Mouse (Mus musculus): Measurements from ENCODE around the gene Coro2a. TPM values are rescaled to one million over a fixed set of nuclear protein-coding genes. Genes with fewer than 3 reads are reported as not detected.
"Not testable (repeated sequence)": the region's sequence is repeated elsewhere in the genome, so short reads cannot be mapped to it uniquely, and the experiment has no call there.

The Coro2a gene
- polyA plus RNA-seq, 1 experiment from 2014 or later, result 6.8 TPM

DNA sequence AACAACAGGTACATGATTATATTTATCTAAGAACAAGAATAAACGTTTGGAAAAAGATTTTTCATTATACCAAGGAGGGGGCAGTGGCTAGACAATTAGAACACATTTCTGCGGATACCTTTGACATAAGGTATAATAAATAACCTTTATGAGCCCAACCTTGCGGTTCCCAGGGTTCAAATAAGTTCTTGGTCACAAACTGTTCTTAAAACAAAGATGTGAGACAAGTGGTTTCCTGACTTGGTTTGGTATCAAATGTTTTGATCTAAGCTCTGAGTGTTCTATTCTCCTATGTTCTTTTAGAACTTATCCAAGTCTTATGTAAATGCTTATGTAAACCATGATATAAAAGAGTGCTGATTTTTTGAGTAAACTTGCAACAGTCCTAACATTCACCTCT is 17.5 kb downstream of the Coro2a start:
- 12% methylated on average over 3 of the region's 3 CpGs for WGBS
- H3K36me3 ChIP-seq (ENCODE audit: control insufficient read depth, insufficient read depth, low read length); H3K4me1 ChIP-seq (ENCODE audit: control insufficient read depth, insufficient read depth, low read length); H3K4me2 ChIP-seq (replicated peaks; ENCODE audit: low read depth, low read length); H3K27me3 ChIP-seq (ENCODE audit: control insufficient read depth, insufficient read depth, low read length); H3K9me3 ChIP-seq (ENCODE audit: control insufficient read depth, low read length); H3K4me3 ChIP-seq (ENCODE audit: low read length); ATAC-seq (ENCODE audit: low FRiP score, low TSS enrichment); H3K27ac ChIP-seq (ENCODE audit: low read depth, low read length); H3K9ac ChIP-seq (ENCODE audit: low read depth, low read length): not testable (repeated sequence)

- not testable (repeated sequence) for H3K27ac ChIP-seq (ENCODE audit: low read depth, low read length); ATAC-seq (ENCODE audit: low FRiP score, low TSS enrichment); H3K9ac ChIP-seq (ENCODE audit: low read depth, low read length)
Measured at GRCm38 (mm10) chr4:46584084-46584483, 17.9 kb downstream of the Coro2a start.

GRCm38 (mm10) chr4:46582024-46582423 is 20.0 kb downstream of the Coro2a start:
- not testable (repeated sequence) for H3K4me3 ChIP-seq (ENCODE audit: low read length); H3K9ac ChIP-seq (ENCODE audit: low read depth, low read length); H3K36me3 ChIP-seq (ENCODE audit: control insufficient read depth, insufficient read depth, low read length); H3K27ac ChIP-seq (ENCODE audit: low read depth, low read length); ATAC-seq (ENCODE audit: low FRiP score, low TSS enrichment); H3K27me3 ChIP-seq (ENCODE audit: control insufficient read depth, insufficient read depth, low read length); H3K4me1 ChIP-seq (ENCODE audit: control insufficient read depth, insufficient read depth, low read length); H3K4me2 ChIP-seq (replicated peaks; ENCODE audit: low read depth, low read length); H3K9me3 ChIP-seq (ENCODE audit: control insufficient read depth, low read length)
- WGBS, result 87% methylated on average over 9 of the region's 9 CpGs

More at GRCm38 (mm10) chr4:46584084-46584483, 17.9 kb downstream of the Coro2a start:
- H3K27me3 ChIP-seq (ENCODE audit: control insufficient read depth, insufficient read depth, low read length); H3K4me2 ChIP-seq (replicated peaks; ENCODE audit: low read depth, low read length); H3K4me1 ChIP-seq (ENCODE audit: control insufficient read depth, insufficient read depth, low read length); H3K9me3 ChIP-seq (ENCODE audit: control insufficient read depth, low read length); H3K4me3 ChIP-seq (ENCODE audit: low read length); H3K36me3 ChIP-seq (ENCODE audit: control insufficient read depth, insufficient read depth, low read length): not testable (repeated sequence)
- whole genome bisulfite sequencing, result 40% methylated on average over 2 of the region's 6 CpGs

DNA sequence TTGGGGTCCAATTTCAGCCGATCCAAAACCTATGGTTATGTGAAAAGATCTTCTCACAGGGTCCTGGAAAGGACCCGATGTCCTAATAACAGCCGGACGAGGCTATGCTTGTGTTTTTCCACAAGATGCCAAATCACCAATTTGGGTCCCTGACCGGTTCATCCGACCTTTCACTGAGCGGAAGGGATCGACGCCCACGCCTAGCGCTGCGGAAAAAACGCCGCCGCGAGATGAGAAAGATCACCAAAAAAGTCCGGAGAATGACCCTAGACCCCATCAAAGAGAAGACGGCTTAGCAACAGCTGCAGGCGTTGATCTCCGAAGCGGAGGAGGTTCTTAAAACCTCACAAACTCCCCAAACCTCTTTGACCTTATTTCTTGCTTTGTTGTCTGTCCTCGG is 20.4 kb downstream of the Coro2a start:
- not testable (repeated sequence) for H3K4me3 ChIP-seq (ENCODE audit: low read length); H3K27me3 ChIP-seq (ENCODE audit: control insufficient read depth, insufficient read depth, low read length); H3K4me1 ChIP-seq (ENCODE audit: control insufficient read depth, insufficient read depth, low read length); H3K9me3 ChIP-seq (ENCODE audit: control insufficient read depth, low read length); H3K27ac ChIP-seq (ENCODE audit: low read depth, low read length); H3K4me2 ChIP-seq (replicated peaks; ENCODE audit: low read depth, low read length); ATAC-seq (ENCODE audit: low FRiP score, low TSS enrichment); H3K9ac ChIP-seq (ENCODE audit: low read depth, low read length); H3K36me3 ChIP-seq (ENCODE audit: control insufficient read depth, insufficient read depth, low read length)
- 88% methylated on average over 22 of the region's 22 CpGs for WGBS

DNA sequence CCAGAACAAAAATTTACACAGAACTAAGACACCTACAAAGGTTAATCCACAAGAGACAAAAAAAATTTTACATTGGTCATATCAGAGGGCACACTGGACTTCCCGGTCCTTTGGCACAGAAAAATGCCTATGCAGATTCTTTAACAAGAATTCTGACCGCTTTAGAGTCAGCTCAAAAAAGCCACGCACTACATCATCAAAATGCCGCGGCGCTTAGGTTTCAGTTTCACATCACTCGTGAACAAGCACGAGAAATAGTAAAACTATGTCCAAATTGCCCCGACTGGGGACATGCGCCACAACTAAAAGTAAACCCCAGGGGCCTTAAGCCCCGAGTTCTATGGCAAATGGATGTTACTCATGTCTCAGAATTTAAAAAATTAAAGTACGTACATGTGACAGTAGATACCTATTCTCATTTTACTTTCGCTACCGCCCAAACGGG is 21.2 kb downstream of the Coro2a start:
- not testable (repeated sequence) for H3K4me1 ChIP-seq (ENCODE audit: control insufficient read depth, insufficient read depth, low read length); H3K36me3 ChIP-seq (ENCODE audit: control insufficient read depth, insufficient read depth, low read length); H3K9me3 ChIP-seq (ENCODE audit: control insufficient read depth, low read length); H3K4me3 ChIP-seq (ENCODE audit: low read length); H3K27ac ChIP-seq (ENCODE audit: low read depth, low read length); H3K4me2 ChIP-seq (replicated peaks; ENCODE audit: low read depth, low read length); ATAC-seq (ENCODE audit: low FRiP score, low TSS enrichment); H3K9ac ChIP-seq (ENCODE audit: low read depth, low read length); H3K27me3 ChIP-seq (ENCODE audit: control insufficient read depth, insufficient read depth, low read length)
- 90% methylated on average over 15 of the region's 15 CpGs for WGBS

GRCm38 (mm10) chr4:46578796-46579346 is 23.1 kb downstream of the Coro2a start:
- H3K36me3 ChIP-seq (ENCODE audit: control insufficient read depth, insufficient read depth, low read length); H3K27ac ChIP-seq (ENCODE audit: low read depth, low read length); H3K27me3 ChIP-seq (ENCODE audit: control insufficient read depth, insufficient read depth, low read length); H3K4me1 ChIP-seq (ENCODE audit: control insufficient read depth, insufficient read depth, low read length); H3K9ac ChIP-seq (ENCODE audit: low read depth, low read length); H3K4me2 ChIP-seq (replicated peaks; ENCODE audit: low read depth, low read length); ATAC-seq (ENCODE audit: low FRiP score, low TSS enrichment); H3K9me3 ChIP-seq (ENCODE audit: control insufficient read depth, low read length); H3K4me3 ChIP-seq (ENCODE audit: low read length): not testable (repeated sequence)
- 92% methylated on average over 8 of the region's 8 CpGs for WGBS

- no peak overlapping the region for H3K9ac ChIP-seq (ENCODE audit: low read depth, low read length)
- no peaks in the 10 kb centered on the region for H3K36me3 ChIP-seq (ENCODE audit: control insufficient read depth, insufficient read depth, low read length)
- H3K4me3 ChIP-seq (ENCODE audit: low read length), result no peak overlapping the region
- no peaks in the 10 kb centered on the region for H3K27me3 ChIP-seq (ENCODE audit: control insufficient read depth, insufficient read depth, low read length)
- H3K4me1 ChIP-seq (ENCODE audit: control insufficient read depth, insufficient read depth, low read length), result no peaks in the 10 kb centered on the region
- peaks cover 6% of the 10 kb centered on the region; the same call in 1 of the 2 replicates for H3K9me3 ChIP-seq (ENCODE audit: control insufficient read depth, low read length)
- 77% methylated on average over 1 of the region's 1 CpGs for WGBS
- no peak overlapping the region for H3K4me2 ChIP-seq (replicated peaks; ENCODE audit: low read depth, low read length)
- ATAC-seq (ENCODE audit: low FRiP score, low TSS enrichment), result no peak
- no peak overlapping the region for H3K27ac ChIP-seq (ENCODE audit: low read depth, low read length)
Measured at GRCm38 (mm10) chr4:46578228-46578627, 23.8 kb downstream of the Coro2a start.

DNA sequence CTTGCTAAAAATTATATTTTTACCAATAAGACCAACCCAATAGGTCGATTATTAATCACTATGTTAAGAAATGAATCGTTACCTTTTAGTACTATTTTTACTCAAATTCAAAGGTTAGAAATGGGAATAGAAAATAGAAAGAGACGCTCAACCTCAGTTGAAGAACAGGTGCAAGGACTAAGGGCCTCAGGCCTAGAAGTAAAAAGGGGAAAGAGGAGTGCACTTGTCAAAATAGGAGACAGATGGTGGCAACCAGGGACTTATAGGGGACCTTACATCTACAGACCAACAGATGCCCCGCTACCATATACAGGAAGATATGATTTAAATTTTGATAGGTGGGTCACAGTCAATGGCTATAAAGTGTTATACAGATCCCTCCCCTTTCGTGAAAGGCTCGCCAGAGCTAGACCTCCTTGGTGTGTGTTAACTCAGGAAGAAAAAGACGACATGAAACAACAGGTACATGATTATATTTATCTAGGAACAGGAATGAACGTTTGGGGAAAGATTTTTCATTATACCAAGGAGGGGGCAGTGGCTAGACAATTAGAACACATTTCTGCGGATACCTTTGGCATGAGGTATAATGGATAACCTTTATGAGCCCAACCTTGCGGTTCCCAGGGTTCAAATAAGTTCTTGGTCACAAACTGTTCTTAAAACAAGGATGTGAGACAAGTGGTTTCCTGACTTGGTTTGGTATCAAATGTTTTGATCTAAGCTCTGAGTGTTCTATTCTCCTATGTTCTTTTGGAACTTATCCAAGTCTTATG is 26.3 kb downstream of the Coro2a start:
- not testable (repeated sequence) for H3K9me3 ChIP-seq (ENCODE audit: control insufficient read depth, low read length); H3K4me2 ChIP-seq (replicated peaks; ENCODE audit: low read depth, low read length); H3K4me1 ChIP-seq (ENCODE audit: control insufficient read depth, insufficient read depth, low read length); H3K27me3 ChIP-seq (ENCODE audit: control insufficient read depth, insufficient read depth, low read length); H3K9ac ChIP-seq (ENCODE audit: low read depth, low read length); ATAC-seq (ENCODE audit: low FRiP score, low TSS enrichment); H3K27ac ChIP-seq (ENCODE audit: low read depth, low read length); H3K36me3 ChIP-seq (ENCODE audit: control insufficient read depth, insufficient read depth, low read length); H3K4me3 ChIP-seq (ENCODE audit: low read length)
- 89% methylated on average over 6 of the region's 10 CpGs for WGBS

DNA sequence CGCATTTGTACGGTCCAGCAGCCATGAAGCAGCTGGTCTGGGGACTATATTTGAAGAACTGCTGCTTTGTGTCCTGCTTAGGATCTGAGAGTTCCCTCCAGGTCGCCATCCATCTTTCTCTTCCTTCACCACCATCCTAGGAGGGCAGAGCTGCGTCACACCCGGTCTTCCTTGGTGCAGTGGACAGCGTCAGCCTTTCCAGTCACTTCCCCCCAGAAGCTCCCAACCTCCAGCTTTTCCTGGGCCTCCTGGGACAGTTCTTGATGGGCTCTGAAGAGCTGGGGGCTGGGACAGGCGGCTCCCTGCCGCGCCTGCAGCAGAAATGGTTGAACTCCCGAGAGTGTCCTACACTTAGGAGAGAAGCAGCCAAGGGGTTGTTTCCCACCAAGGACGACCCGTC is 27.2 kb downstream of the Coro2a start:
- Histone ChIP-seq H3K27me3 (ENCODE audit: control insufficient read depth, insufficient read depth, low read length) (no peaks in the 10 kb centered on the region), H3K4me3 (ENCODE audit: low read length) (no peak overlapping the region), H3K9ac (ENCODE audit: low read depth, low read length) (no peak overlapping the region), H3K36me3 (ENCODE audit: control insufficient read depth, insufficient read depth, low read length) (no peaks in the 10 kb centered on the region), H3K4me1 (ENCODE audit: control insufficient read depth, insufficient read depth, low read length) (no peaks in the 10 kb centered on the region), H3K4me2 (replicated peaks; ENCODE audit: low read depth, low read length) (no peak overlapping the region), H3K9me3 (ENCODE audit: control insufficient read depth, low read length) (0 out of 2 replicates have a peak, but pooled peaks cover 3% of the 10 kb centered on the region), H3K27ac (ENCODE audit: low read depth, low read length) (no peak overlapping the region)
- ATAC-seq (ENCODE audit: low FRiP score, low TSS enrichment), result no peak
- WGBS, result 66% methylated on average over 10 of the region's 12 CpGs

Data from kidney, embryonic 14.5 days (tissue).